Mouse (Mus musculus) stomach, postnatal 0 days (tissue): Measurements from ENCODE around the gene Tbc1d16. TPM values are rescaled to one million over a fixed set of nuclear protein-coding genes. Genes with fewer than 3 reads are reported as not detected.

Experiments used
- ATAC-seq: fragments of 200-750 bp; cut with Nextera tagmentation; 2 replicates; pipeline ENCODE4 v1.8.0; 2017; ENCODE audit not compliant: low FRiP score, low TSS enrichment
- DNase-seq: peaks from one replicate; pipeline ENCODE4 v3.0.0-alpha.2; 2016; ENCODE audit warnings: low spot score
- H3K27ac ChIP-seq: fragments of 300-500 bp; sonication (generic); replicated peaks from 2 replicates; pipeline ENCODE4 v1.5.1; 2014; ENCODE audit warnings: mild to moderate bottlenecking, control low read depth
- H3K27me3 ChIP-seq: fragments of 300-500 bp; sonication (generic); 2 replicates; pipeline ENCODE4 v1.6.1; 2014; ENCODE audit warnings: low read length; ENCODE audit not compliant: control insufficient read depth, insufficient read depth
- H3K36me3 ChIP-seq: fragments of 300-500 bp; sonication (generic); 2 replicates; pipeline ENCODE4 v1.6.1; 2014; ENCODE audit warnings: low read length, mixed read lengths; ENCODE audit not compliant: control insufficient read depth, insufficient read depth
- H3K4me1 ChIP-seq: fragments of 300-500 bp; sonication (generic); replicated peaks from 2 replicates; pipeline ENCODE4 v1.6.1; 2014; ENCODE audit warnings: antibody characterized with exemption; ENCODE audit not compliant: control insufficient read depth, insufficient read depth
- H3K4me2 ChIP-seq: fragments of 300-500 bp; sonication (generic); replicated peaks from 2 replicates; pipeline ENCODE4 v1.6.1; 2014; ENCODE audit warnings: low read depth, mild to moderate bottlenecking, control low read depth, moderate library complexity
- H3K4me3 ChIP-seq: fragments of 300-500 bp; sonication (generic); 2 replicates; pipeline ENCODE4 v1.5.1; 2014; ENCODE audit warnings: low read depth, low read length, control low read depth
- H3K9ac ChIP-seq: fragments of 300-500 bp; sonication (generic); 2 replicates; pipeline ENCODE4 v1.6.1; 2014; ENCODE audit warnings: mild to moderate bottlenecking, low read length, control low read depth, mixed read lengths
- H3K9me3 ChIP-seq: fragments of 300-500 bp; sonication (generic); 2 replicates; pipeline ENCODE4 v1.6.1; 2016; ENCODE audit warnings: low read length; ENCODE audit not compliant: control insufficient read depth
- CTCF ChIP-seq: IDR thresholded peaks from 2 replicates; pipeline ENCODE4 v1.5.1; 2016; ENCODE audit warnings: antibody characterized with exemption, low read depth, mild to moderate bottlenecking, moderate library complexity
- EP300 ChIP-seq: optimal IDR thresholded peaks from 2 replicates; pipeline ENCODE3; 2016; ENCODE audit warnings: antibody characterized with exemption
- WGBS: fragments of 180-500 bp; shearing (Covaris S2); extraction: QIAGEN DNeasy Blood & Tissue Kit; methylation state at CpG from one replicate; pipeline ENCODE4 v1.1.7; 2014; 5-methylcytosine and 5-hydroxymethylcytosine counted together
- polyA plus RNA-seq: library from polyadenylated mRNA; unstranded; fragments of >200 nt; fragmentation: Nextera tagmentation; extraction: Ambion mirVana; gene quantifications from 2 replicates; pipeline ENCODE4 v1.2.1, GENCODE M21; 2015

Gene Tbc1d16
- polyA plus RNA-seq, 1 experiment from 2014 or later = 6.3 TPM

DNA sequence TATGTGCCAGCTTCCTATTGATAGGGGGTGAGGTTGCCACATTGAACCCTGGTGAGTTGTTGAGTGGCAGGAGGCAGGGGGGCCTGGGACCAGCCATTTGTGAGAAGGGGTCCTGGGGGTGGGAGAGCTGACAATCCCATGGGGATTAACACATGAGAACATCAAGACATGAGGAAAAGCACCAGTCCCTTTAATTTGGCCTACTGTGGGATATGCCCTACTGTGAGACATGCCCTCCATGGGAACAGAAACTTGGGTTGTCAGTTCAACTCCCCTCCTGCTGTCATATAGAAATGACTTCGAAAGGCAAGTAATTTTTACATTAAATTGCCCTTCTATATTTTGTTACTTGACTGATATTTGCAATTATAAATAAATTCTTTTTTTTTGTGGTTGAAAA is 59.4 kb downstream of the Tbc1d16 start:
- Histone ChIP-seq H3K4me3 (no peak overlapping the region), H3K4me2 (no peak overlapping the region), H3K36me3 (no peaks in the 10 kb centered on the region), H3K9me3 (no peaks in the 10 kb centered on the region), H3K9ac (no peak overlapping the region), H3K27me3 (no peaks in the 10 kb centered on the region), H3K4me1 (no peaks in the 10 kb centered on the region), H3K27ac (no peak overlapping the region)
- 93% methylated on average over 1 of the region's 1 CpGs for WGBS
- ATAC-seq = no peak
- TF ChIP-seq CTCF = no peak
- no peak for TF ChIP-seq EP300
- no peak for DNase-seq

DNA sequence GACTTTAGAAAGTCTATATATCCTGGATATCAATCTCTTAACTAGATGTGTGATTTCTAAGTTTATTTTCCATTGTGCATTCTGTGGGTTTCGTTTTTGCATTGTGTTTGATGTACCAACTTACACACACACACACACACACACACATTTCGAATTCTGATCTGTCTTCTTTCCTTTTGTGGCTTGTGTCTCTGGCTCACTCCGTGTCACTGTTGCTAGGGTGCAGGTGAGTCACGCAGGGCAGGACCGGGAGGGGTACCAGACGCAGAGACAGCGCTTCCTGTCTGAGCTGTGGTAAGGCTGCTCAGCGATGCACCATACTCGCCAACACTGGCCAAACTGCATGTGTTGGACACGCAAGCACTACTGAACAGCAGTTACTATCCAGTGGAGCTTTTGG is 62.3 kb downstream of the Tbc1d16 start:
- no peak overlapping the region for H3K4me3 ChIP-seq
- peak; percentile 67; the same call in 1 of the 2 replicates for ATAC-seq
- 57% methylated on average over 10 of the region's 10 CpGs for WGBS
- H3K9ac ChIP-seq = no peak overlapping the region
- TF ChIP-seq CTCF (no peak), EP300 (no peak)
- no peaks in the 10 kb centered on the region for H3K9me3 ChIP-seq
- no peak overlapping the region for H3K4me2 ChIP-seq
- peak; percentile 34 for DNase-seq
- H3K27me3 ChIP-seq = no peaks in the 10 kb centered on the region
- no peaks in the 10 kb centered on the region for H3K4me1 ChIP-seq
- no peaks in the 10 kb centered on the region for H3K36me3 ChIP-seq
- no peak overlapping the region for H3K27ac ChIP-seq

- Histone ChIP-seq H3K4me2 (no peak overlapping the region), H3K36me3 (no peaks in the 10 kb centered on the region), H3K4me3 (no peak overlapping the region), H3K27me3 (no peaks in the 10 kb centered on the region), H3K9ac (no peak overlapping the region), H3K9me3 (no peaks in the 10 kb centered on the region), H3K27ac (no peak overlapping the region), H3K4me1 (no peaks in the 10 kb centered on the region)
- 92% methylated on average over 7 of the region's 7 CpGs for WGBS
- TF ChIP-seq EP300 (no peak), CTCF (no peak)
- ATAC-seq (no peak), DNase-seq (no peak)
Measured at GRCm38 (mm10) chr11:119164375-119164774, 63.9 kb downstream of the Tbc1d16 start.

DNA sequence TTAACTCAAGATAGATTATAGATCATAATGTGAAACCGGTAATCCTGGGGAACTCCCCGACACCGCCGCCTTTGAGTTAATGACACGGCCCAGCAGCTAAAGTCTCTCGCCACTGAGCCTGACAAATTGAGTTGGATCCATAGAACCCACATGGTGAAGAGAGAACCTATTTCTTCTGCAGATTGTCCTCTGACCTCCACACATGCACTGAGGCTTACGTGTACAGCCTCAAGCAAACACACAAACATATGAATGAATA is 64.6 kb downstream of the Tbc1d16 start:
- no peak overlapping the region for H3K9ac ChIP-seq
- TF ChIP-seq CTCF (no peak), EP300 (no peak)
- H3K36me3 ChIP-seq = no peaks in the 10 kb centered on the region
- 74% methylated on average over 7 of the region's 7 CpGs for WGBS
- no peak for DNase-seq
- no peak overlapping the region for H3K4me3 ChIP-seq
- no peaks in the 10 kb centered on the region for H3K27me3 ChIP-seq
- no peak overlapping the region for H3K4me2 ChIP-seq
- H3K27ac ChIP-seq = no peak overlapping the region
- H3K9me3 ChIP-seq = no peaks in the 10 kb centered on the region
- H3K4me1 ChIP-seq = no peaks in the 10 kb centered on the region
- no peak for ATAC-seq

GRCm38 (mm10) chr11:119162959-119163733 is 65.2 kb downstream of the Tbc1d16 start:
- H3K4me1 ChIP-seq = no peaks in the 10 kb centered on the region
- ATAC-seq (no peak), DNase-seq (no peak)
- H3K36me3 ChIP-seq = no peaks in the 10 kb centered on the region
- H3K27ac ChIP-seq = no peak overlapping the region
- H3K9ac ChIP-seq = no peak overlapping the region
- H3K4me2 ChIP-seq = no peak overlapping the region
- WGBS = 56% methylated on average over 22 of the region's 22 CpGs
- H3K27me3 ChIP-seq = no peaks in the 10 kb centered on the region
- TF ChIP-seq EP300 (no peak), CTCF (no peak)
- no peaks in the 10 kb centered on the region for H3K9me3 ChIP-seq
- no peak overlapping the region for H3K4me3 ChIP-seq

GRCm38 (mm10) chr11:119161665-119162064 is 66.6 kb downstream of the Tbc1d16 start:
- DNase-seq (no peak), ATAC-seq (no peak)
- WGBS = 87% methylated on average over 2 of the region's 2 CpGs
- H3K4me2 ChIP-seq = no peak overlapping the region
- H3K9ac ChIP-seq = no peak overlapping the region
- H3K4me3 ChIP-seq = no peak overlapping the region
- TF ChIP-seq CTCF = no peak
- H3K36me3 ChIP-seq = no peaks in the 10 kb centered on the region
- no peak overlapping the region for H3K27ac ChIP-seq
- H3K4me1 ChIP-seq = no peaks in the 10 kb centered on the region
- H3K9me3 ChIP-seq = no peaks in the 10 kb centered on the region
- no peaks in the 10 kb centered on the region for H3K27me3 ChIP-seq
